Mouse (Mus musculus): ENCODE results near the gene BC048403. TPM values are rescaled to one million over a fixed set of nuclear protein-coding genes. Genes with fewer than 3 reads are reported as not detected.

BC048403 gene
- polyA plus RNA-seq (2016; fragmentation: Nextera tagmentation; extraction: Ambion mirVana), result 3.1 and 3.9 TPM in 2 replicates

GRCm38 (mm10) chr10:121739548-121740505, at the start of gene BC048403:
Gene BC048403, plus strand, starts transcription at chr10:121739937.
- DNase-seq (ENCODE audit: low spot score), result peak; percentile 91
- Histone ChIP-seq H3K36me3 (peaks cover 5% of the 10 kb centered on the region; the same call in 1 of the 2 replicates), H3K27me3 (ENCODE audit: insufficient read depth, poor library complexity, severe bottlenecking) (no peaks in the 10 kb centered on the region), H3K4me1 (peaks cover 6% of the 10 kb centered on the region), H3K27ac (peak within 1 kb of the TSS; percentile 96), H3K9me3 (no peaks in the 10 kb centered on the region), H3K4me3 (peak within 1 kb of the TSS; percentile 93)
- under 1% methylated on average over 67 of the region's 68 CpGs for WGBS

GRCm38 (mm10) chr10:121692944-121693579, 46.7 kb upstream of the BC048403 start:
- peak overlapping the region; percentile 67; the same call in 1 of the 2 replicates for H3K27ac ChIP-seq
- peaks cover 4% of the 10 kb centered on the region; the same call in 1 of the 2 replicates for H3K4me1 ChIP-seq
- peak overlapping the region; percentile 45 for H3K4me3 ChIP-seq
- 34% methylated on average over 18 of the region's 18 CpGs for WGBS
- DNase-seq (ENCODE audit: low spot score), result no peak
- no peaks in the 10 kb centered on the region for H3K36me3 ChIP-seq
- no peaks in the 10 kb centered on the region for H3K9me3 ChIP-seq
- H3K27me3 ChIP-seq (ENCODE audit: insufficient read depth, poor library complexity, severe bottlenecking), result no peaks in the 10 kb centered on the region

- no peaks in the 10 kb centered on the region for H3K9me3 ChIP-seq
- H3K4me3 ChIP-seq, result no peak overlapping the region
- no peaks in the 10 kb centered on the region for H3K36me3 ChIP-seq
- DNase-seq (ENCODE audit: low spot score), result no peak
- no peaks in the 10 kb centered on the region for H3K27me3 ChIP-seq (ENCODE audit: insufficient read depth, poor library complexity, severe bottlenecking)
- peaks cover 3% of the 10 kb centered on the region; the same call in 1 of the 2 replicates for H3K4me1 ChIP-seq
- no peak overlapping the region for H3K27ac ChIP-seq
- WGBS, result 70% methylated on average over 11 of the region's 11 CpGs
Observed at GRCm38 (mm10) chr10:121694567-121694966, 45.2 kb upstream of the BC048403 start.

GRCm38 (mm10) chr10:121701296-121702248, 38.2 kb upstream of the BC048403 start:
- Histone ChIP-seq H3K4me3 (no peak overlapping the region), H3K27ac (no peak overlapping the region), H3K27me3 (ENCODE audit: insufficient read depth, poor library complexity, severe bottlenecking) (no peaks in the 10 kb centered on the region), H3K4me1 (no peaks in the 10 kb centered on the region), H3K9me3 (no peaks in the 10 kb centered on the region), H3K36me3 (no peaks in the 10 kb centered on the region)
- DNase-seq (ENCODE audit: low spot score), result no peak
- WGBS, result 61% methylated on average over 11 of the region's 11 CpGs

GRCm38 (mm10) chr10:121703619-121704018, 36.1 kb upstream of the BC048403 start:
- Histone ChIP-seq H3K4me3 (no peak overlapping the region), H3K27me3 (ENCODE audit: insufficient read depth, poor library complexity, severe bottlenecking) (no peaks in the 10 kb centered on the region), H3K4me1 (no peaks in the 10 kb centered on the region), H3K36me3 (no peaks in the 10 kb centered on the region), H3K9me3 (no peaks in the 10 kb centered on the region), H3K27ac (no peak overlapping the region)
- WGBS, result 80% methylated on average over 6 of the region's 6 CpGs
- DNase-seq (ENCODE audit: low spot score), result no peak

- H3K27ac ChIP-seq, result no peak overlapping the region
- H3K27me3 ChIP-seq (ENCODE audit: insufficient read depth, poor library complexity, severe bottlenecking), result no peaks in the 10 kb centered on the region
- 88% methylated on average over 6 of the region's 6 CpGs for WGBS
- H3K36me3 ChIP-seq, result no peaks in the 10 kb centered on the region
- H3K9me3 ChIP-seq, result no peaks in the 10 kb centered on the region
- no peak overlapping the region for H3K4me3 ChIP-seq
- no peak for DNase-seq (ENCODE audit: low spot score)
- no peaks in the 10 kb centered on the region for H3K4me1 ChIP-seq
Observed at GRCm38 (mm10) chr10:121704871-121705270, 34.9 kb upstream of the BC048403 start.

GRCm38 (mm10) chr10:121705399-121706163, 34.2 kb upstream of the BC048403 start:
- Histone ChIP-seq H3K9me3 (no peaks in the 10 kb centered on the region), H3K27me3 (ENCODE audit: insufficient read depth, poor library complexity, severe bottlenecking) (no peaks in the 10 kb centered on the region), H3K4me1 (no peaks in the 10 kb centered on the region), H3K27ac (no peak overlapping the region), H3K36me3 (no peaks in the 10 kb centered on the region), H3K4me3 (no peak overlapping the region)
- 73% methylated on average over 15 of the region's 15 CpGs for WGBS
- DNase-seq (ENCODE audit: low spot score), result no peak

GRCm38 (mm10) chr10:121716862-121717261, 22.9 kb upstream of the BC048403 start:
- Histone ChIP-seq H3K4me1 (no peaks in the 10 kb centered on the region), H3K27ac (no peak overlapping the region)

GRCm38 (mm10) chr10:121718896-121719585, 20.7 kb upstream of the BC048403 start:
- peak; percentile 64 for DNase-seq (ENCODE audit: low spot score)
- Histone ChIP-seq H3K27ac (no peak overlapping the region), H3K9me3 (0 out of 2 replicates have a peak, but pooled peaks cover 2% of the 10 kb centered on the region), H3K27me3 (ENCODE audit: insufficient read depth, poor library complexity, severe bottlenecking) (no peaks in the 10 kb centered on the region), H3K36me3 (no peaks in the 10 kb centered on the region), H3K4me1 (no peaks in the 10 kb centered on the region), H3K4me3 (no peak overlapping the region)
- 88% methylated on average over 18 of the region's 18 CpGs for WGBS

More at GRCm38 (mm10) chr10:121716862-121717261, 22.9 kb upstream of the BC048403 start:
- Histone ChIP-seq H3K36me3 (no peaks in the 10 kb centered on the region), H3K4me3 (no peak overlapping the region), H3K27me3 (ENCODE audit: insufficient read depth, poor library complexity, severe bottlenecking) (no peaks in the 10 kb centered on the region), H3K9me3 (no peaks in the 10 kb centered on the region)
- peak; percentile 47 for DNase-seq (ENCODE audit: low spot score)

GRCm38 (mm10) chr10:121720701-121721100, 19.0 kb upstream of the BC048403 start:
- H3K4me3 ChIP-seq, result no peak overlapping the region
- H3K27me3 ChIP-seq (ENCODE audit: insufficient read depth, poor library complexity, severe bottlenecking), result no peaks in the 10 kb centered on the region
- 92% methylated on average over 13 of the region's 13 CpGs for WGBS
- H3K9me3 ChIP-seq, result 0 out of 2 replicates have a peak, but pooled peaks cover 2% of the 10 kb centered on the region
- H3K36me3 ChIP-seq, result no peaks in the 10 kb centered on the region
- no peak overlapping the region for H3K27ac ChIP-seq
- peak; percentile 76 for DNase-seq (ENCODE audit: low spot score)
- no peaks in the 10 kb centered on the region for H3K4me1 ChIP-seq

- Histone ChIP-seq H3K27ac (no peak overlapping the region), H3K36me3 (no peaks in the 10 kb centered on the region), H3K4me3 (no peak overlapping the region), H3K4me1 (no peaks in the 10 kb centered on the region), H3K27me3 (ENCODE audit: insufficient read depth, poor library complexity, severe bottlenecking) (no peaks in the 10 kb centered on the region), H3K9me3 (0 out of 2 replicates have a peak, but pooled peaks cover 2% of the 10 kb centered on the region)
- DNase-seq (ENCODE audit: low spot score), result no peak
- WGBS, result 58% methylated on average over 4 of the region's 4 CpGs
Observed at GRCm38 (mm10) chr10:121726505-121726904, 13.2 kb upstream of the BC048403 start.
